Mouse (Mus musculus): ENCODE results near the gene Zmat5.

DNA sequence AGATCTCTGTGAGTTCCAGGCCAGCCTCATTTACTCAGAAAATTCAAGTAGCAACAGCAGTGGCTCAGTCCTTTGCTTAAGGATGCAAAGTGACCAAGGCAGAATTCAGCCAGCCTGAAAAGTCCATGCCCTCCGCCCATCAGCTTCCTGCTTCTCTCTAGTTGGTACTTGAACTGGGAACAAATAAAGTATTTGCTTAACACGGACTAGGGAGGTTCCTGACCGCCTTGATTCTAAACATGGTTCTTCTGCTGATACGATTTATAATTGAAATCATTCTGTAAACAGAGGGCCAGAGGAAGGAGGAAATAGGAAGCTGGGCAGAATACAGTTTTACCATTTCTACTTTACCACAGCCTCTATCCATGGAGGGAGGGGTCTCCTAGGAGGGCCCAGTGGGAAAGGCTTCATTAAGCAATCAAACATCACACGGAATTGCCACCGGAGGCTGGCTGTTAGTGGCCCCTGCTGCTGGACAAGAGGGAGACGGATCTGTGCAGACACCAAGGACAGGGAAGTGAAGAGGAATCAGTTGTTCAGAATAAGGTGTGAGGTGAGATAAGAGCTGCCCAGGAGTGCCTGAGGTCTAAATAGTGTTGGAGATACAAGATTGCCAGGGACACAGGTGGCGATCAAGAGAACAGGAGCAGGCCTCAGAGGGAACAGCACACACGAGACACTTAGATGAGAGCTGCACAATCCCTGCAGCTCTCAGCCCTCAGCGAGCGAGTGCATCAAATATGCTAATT, 15.7 kb upstream of the Zmat5 start:
- TF ChIP-seq CHD2 (IDR thresholded peaks at IDR 0.05; ENCODE audit: low read depth, low read length), result no peak
- TF ChIP-seq ZNF384 (IDR thresholded peaks at IDR 0.05; ENCODE audit: low read depth, low read length), result no peak
- TF ChIP-seq MAFK (IDR thresholded peaks at IDR 0.05; ENCODE audit: insufficient read depth, low read depth, low read length), result no peak
- no peak for TF ChIP-seq HCFC1 (IDR thresholded peaks at IDR 0.05; ENCODE audit: borderline replicate concordance, insufficient read depth, low read length)
